Mouse (Mus musculus) liver, embryonic 14.5 days (tissue): Measurements from ENCODE around the gene Olfr655. TPM values are rescaled to one million over a fixed set of nuclear protein-coding genes. Genes with fewer than 3 reads are reported as not detected.

Experiments
- ATAC-seq: fragments of 200-750 bp; cut with Nextera tagmentation; 2 replicates; pipeline ENCODE4 v1.8.0; 2017; ENCODE audit warnings: moderate number of reproducible peaks, mild to moderate bottlenecking, moderate library complexity; ENCODE audit not compliant: insufficient read depth
- DNase-seq, 3 experiments: peaks; one replicate each; pipeline ENCODE4 v3.0.0-alpha.2; 2012 to 2013; ENCODE audit warnings: low read depth in 3 of 3, low spot score in 3 of 3
- H3K27ac ChIP-seq: fragments of 300-500 bp; sonication (generic); 2 replicates; pipeline ENCODE4 v1.5.1; 2014; ENCODE audit warnings: moderate library complexity, mild to moderate bottlenecking, control low read depth, inconsistent platforms
- H3K27me3 ChIP-seq: fragments of 300-500 bp; sonication (generic); 2 replicates; pipeline ENCODE4 v1.6.1; 2014; ENCODE audit warnings: mild to moderate bottlenecking, low read length, moderate library complexity; ENCODE audit not compliant: control insufficient read depth, insufficient read depth
- H3K36me3 ChIP-seq: fragments of 300-500 bp; sonication (generic); replicated peaks from 2 replicates; pipeline ENCODE4 v1.6.1; 2014; ENCODE audit warnings: low read depth; ENCODE audit not compliant: control insufficient read depth, insufficient read depth
- H3K4me1 ChIP-seq, 2 experiments: fragments of 200-500 bp in 1 of 2; fragments of 300-500 bp in 1 of 2; sonication (generic) in 1 of 2; replicated peaks; 2 replicates each; pipeline ENCODE4 v1.6.1; 2012 to 2014; ENCODE audit warnings: antibody characterized with exemption in 1 of 2, inconsistent platforms in 1 of 2, low read length in 1 of 2; ENCODE audit not compliant: control insufficient read depth in 2 of 2, insufficient read depth in 2 of 2
- H3K4me2 ChIP-seq: fragments of 300-500 bp; sonication (generic); 2 replicates; pipeline ENCODE4 v1.6.1; 2014; ENCODE audit warnings: low read depth, mild to moderate bottlenecking, control low read depth, moderate library complexity
- H3K4me3 ChIP-seq, 2 experiments: fragments of 200-500 bp in 1 of 2; fragments of 300-500 bp in 1 of 2; sonication (generic) in 1 of 2; 2 replicates each; pipeline ENCODE4 v1.5.1; 2012 to 2014; ENCODE audit warnings: low read depth in 2 of 2, low read length in 2 of 2, mild to moderate bottlenecking in 2 of 2, control low read depth in 1 of 2, inconsistent platforms in 1 of 2, moderate library complexity in 1 of 2; ENCODE audit not compliant: insufficient read depth in 1 of 2
- H3K9ac ChIP-seq: fragments of 300-500 bp; sonication (generic); replicated peaks from 2 replicates; pipeline ENCODE4 v1.6.1; 2014; ENCODE audit warnings: mild to moderate bottlenecking, control low read depth, moderate library complexity
- H3K9me3 ChIP-seq: fragments of 300-500 bp; sonication (generic); 2 replicates; pipeline ENCODE4 v1.6.1; 2016; ENCODE audit warnings: low read length, mixed read lengths; ENCODE audit not compliant: control insufficient read depth
- CTCF ChIP-seq: IDR thresholded peaks from 2 replicates; pipeline ENCODE4 v1.5.1; 2016; ENCODE audit warnings: antibody characterized with exemption, low read depth, control low read depth
- EP300 ChIP-seq: IDR thresholded peaks from 2 replicates; pipeline ENCODE4 v1.6.1; 2016; ENCODE audit warnings: antibody characterized with exemption, low read depth
- WGBS: fragments of 180-500 bp; shearing (Covaris S2); extraction: QIAGEN DNeasy Blood & Tissue Kit; methylation state at CpG from one replicate; pipeline ENCODE4 v1.1.7; 2014; ENCODE audit not compliant: insufficient replicate concordance; 5-methylcytosine and 5-hydroxymethylcytosine counted together
- polyA plus RNA-seq, 2 experiments: library from polyadenylated mRNA; depleted of rRNA in 1 of 2; stranded (reverse) in 1 of 2; unstranded in 1 of 2; fragments of >200 nt; fragmentation: Nextera tagmentation in 1 of 2; extraction: Ambion mirVana in 1 of 2; gene quantifications; 2 replicates each; pipeline versions ENCODE4 v1.2.1 to v1.2.3; 2012 to 2014

The Olfr655 gene
- polyA plus RNA-seq (2012; rRNA removed), result not detected in 2 replicates
- polyA plus RNA-seq (2014; fragmentation: Nextera tagmentation; extraction: Ambion mirVana), result not detected in 2 replicates

- no peak within 1 kb of the TSS for H3K4me2 ChIP-seq
- H3K9ac ChIP-seq, result no peak within 1 kb of the TSS
- no peak within 1 kb of the TSS for H3K4me3 ChIP-seq
- no peaks in the 10 kb centered on the region for H3K9me3 ChIP-seq
- 58% methylated on average over 2 of the region's 2 CpGs for WGBS
- no peaks in the 10 kb centered on the region for H3K4me1 ChIP-seq
- DNase-seq (no peak), ATAC-seq (no peak)
- TF ChIP-seq CTCF (no peak), EP300 (no peak)
- no peak within 1 kb of the TSS for H3K27ac ChIP-seq
- no peaks in the 10 kb centered on the region for H3K27me3 ChIP-seq
- H3K36me3 ChIP-seq, result no peaks in the 10 kb centered on the region
Measured at GRCm38 (mm10) chr7:104601679-104602078, at the start of gene Olfr655. Gene Olfr655 (minus strand): TSS chr7:104601779.

DNA sequence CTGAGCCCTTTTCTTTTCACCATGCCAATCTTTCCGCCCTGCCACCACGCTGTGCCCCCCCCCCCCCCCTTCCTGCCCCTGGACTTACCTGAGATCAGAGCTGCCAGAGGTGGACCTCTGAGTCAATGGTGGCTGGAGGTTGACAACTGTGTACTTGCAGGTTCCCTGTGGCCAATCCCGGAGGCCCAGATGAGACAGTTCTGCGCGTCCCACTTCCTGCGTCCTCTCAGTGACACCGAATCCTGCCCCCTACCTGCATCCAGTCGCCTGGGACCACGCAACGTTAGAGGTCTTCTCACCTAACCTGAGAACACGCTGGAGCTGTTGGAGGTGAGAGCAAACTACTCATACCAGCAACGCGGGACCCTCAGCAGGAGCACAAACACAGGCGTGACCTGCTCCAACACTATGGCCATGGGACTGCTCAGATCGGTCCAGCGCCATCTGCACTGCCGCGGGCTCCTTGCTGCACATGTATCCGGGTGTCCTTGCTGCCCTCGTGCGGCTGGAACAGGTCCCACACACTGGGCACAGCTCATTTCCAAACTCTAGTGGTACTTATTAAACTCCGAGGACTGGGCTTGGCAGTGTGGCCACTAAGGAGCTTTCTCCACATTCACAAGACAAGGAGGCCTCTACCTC is 45.4 kb upstream of the Olfr655 start, which contains the start of gene Olfr658:
Olfr658 (minus strand) TSS at position 465 of the 642 bp plus-strand sequence.
- no peak within 1 kb of the TSS for H3K27ac ChIP-seq
- H3K36me3 ChIP-seq, result no peaks in the 10 kb centered on the region
- no peak within 1 kb of the TSS for H3K4me3 ChIP-seq
- H3K4me2 ChIP-seq, result no peak within 1 kb of the TSS
- ATAC-seq (no peak), DNase-seq (no peak)
- TF ChIP-seq CTCF (peak; percentile 49), EP300 (no peak)
- H3K9ac ChIP-seq, result no peak within 1 kb of the TSS
- no peaks in the 10 kb centered on the region for H3K9me3 ChIP-seq
- H3K27me3 ChIP-seq, result no peaks in the 10 kb centered on the region
- 14% methylated on average over 20 of the region's 22 CpGs for WGBS
- H3K4me1 ChIP-seq, result no peaks in the 10 kb centered on the region

- no peaks in the 10 kb centered on the region for H3K9me3 ChIP-seq
Measured at GRCm38 (mm10) chr7:104624494-104624893, 22.9 kb upstream of the Olfr655 start, which contains the start of gene Olfr657. Gene Olfr657 (plus strand): TSS chr7:104624794.

GRCm38 (mm10) chr7:104613655-104614054 is 12.1 kb upstream of the Olfr655 start, which contains the start of gene Olfr656:
Gene Olfr656 (plus strand): TSS chr7:104613955.
- no peaks in the 10 kb centered on the region for H3K9me3 ChIP-seq
- no peak within 1 kb of the TSS for H3K27ac ChIP-seq
- DNase-seq, result no peak
- no peak for ATAC-seq
- H3K9ac ChIP-seq, result no peak within 1 kb of the TSS
- no peak for TF ChIP-seq EP300
- no peak for TF ChIP-seq CTCF
- no peaks in the 10 kb centered on the region for H3K4me1 ChIP-seq
- no peak within 1 kb of the TSS for H3K4me3 ChIP-seq
- WGBS, result 54% methylated on average over 4 of the region's 4 CpGs
- H3K4me2 ChIP-seq, result no peak within 1 kb of the TSS
- no peaks in the 10 kb centered on the region for H3K27me3 ChIP-seq
- H3K36me3 ChIP-seq, result no peaks in the 10 kb centered on the region

More at GRCm38 (mm10) chr7:104624494-104624893, 22.9 kb upstream of the Olfr655 start, which contains the start of gene Olfr657:
- Histone ChIP-seq H3K9ac (no peak within 1 kb of the TSS), H3K27ac (no peak within 1 kb of the TSS), H3K36me3 (no peaks in the 10 kb centered on the region), H3K4me1 (no peaks in the 10 kb centered on the region), H3K4me2 (no peak within 1 kb of the TSS), H3K27me3 (no peaks in the 10 kb centered on the region), H3K4me3 (no peak within 1 kb of the TSS)
- DNase-seq, result no peak
- no peak for ATAC-seq
- TF ChIP-seq CTCF (no peak), EP300 (no peak)

DNA sequence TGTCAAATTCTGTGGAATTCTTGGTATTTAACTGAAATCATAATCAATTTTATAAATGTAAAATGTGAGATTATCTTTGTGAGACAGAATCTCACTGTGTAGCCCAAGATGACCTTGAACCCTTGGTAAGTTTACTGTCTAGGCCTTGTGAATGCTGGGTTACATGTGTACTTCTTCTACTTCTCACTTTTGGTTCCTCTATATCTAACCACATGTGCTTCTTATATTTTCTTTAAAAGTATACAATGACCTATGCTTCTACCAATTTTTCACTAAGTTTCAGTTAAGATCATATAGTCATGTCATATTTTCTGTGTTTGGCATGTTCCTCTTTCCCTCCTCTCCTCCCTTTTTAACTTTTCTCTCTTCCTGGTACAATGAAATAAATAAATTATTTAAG is 3.1 kb upstream of the Olfr655 start:
- Histone ChIP-seq H3K36me3 (no peaks in the 10 kb centered on the region), H3K4me1 (no peaks in the 10 kb centered on the region), H3K9me3 (no peaks in the 10 kb centered on the region), H3K27me3 (no peaks in the 10 kb centered on the region), H3K9ac (no peak overlapping the region), H3K27ac (no peak overlapping the region), H3K4me2 (no peak overlapping the region), H3K4me3 (no peak overlapping the region)
- ATAC-seq (no peak), DNase-seq (no peak)
- no peak for TF ChIP-seq CTCF
- TF ChIP-seq EP300, result no peak
